Mouse (Mus musculus): Measurements from ENCODE around the gene Poglut1. TPM values are rescaled to one million over a fixed set of nuclear protein-coding genes. Genes with fewer than 3 reads are reported as not detected.

Gene Poglut1
- polyA plus RNA-seq, 1 experiment from 2014 or later: 75.5 TPM

DNA sequence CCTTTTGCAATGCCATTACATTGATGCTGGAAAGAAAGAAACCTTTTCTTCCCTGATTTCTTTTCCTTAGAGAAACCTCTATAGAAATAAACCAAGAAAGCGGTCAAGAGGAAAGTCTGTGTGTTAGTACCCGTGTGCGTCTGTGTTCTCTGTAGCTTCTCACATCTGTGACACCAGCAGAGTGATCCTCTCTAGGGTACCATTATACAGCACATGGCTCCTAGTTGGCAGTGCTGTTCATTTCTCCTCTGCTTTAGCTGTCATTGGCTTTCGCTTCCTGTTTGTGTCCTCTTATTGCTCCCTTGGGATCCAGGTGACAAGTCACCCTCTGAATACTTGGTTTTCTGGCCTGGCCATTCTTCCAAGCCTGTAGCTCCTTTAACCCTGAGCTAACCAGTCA is 37.5 kb upstream of the Poglut1 start:
- no peaks in the 10 kb centered on the region for H3K4me1 ChIP-seq (replicated peaks; ENCODE audit: control insufficient read depth, insufficient read depth, low read length)
- peaks cover 8% of the 10 kb centered on the region for H3K36me3 ChIP-seq (ENCODE audit: control insufficient read depth, insufficient read depth, low read length)
- H3K4me3 ChIP-seq (ENCODE audit: low read depth, low read length): no peak overlapping the region
- WGBS: 93% methylated on average over 4 of the region's 4 CpGs
- no peak overlapping the region for H3K9ac ChIP-seq (ENCODE audit: low read length)
- no peak overlapping the region for H3K4me2 ChIP-seq (ENCODE audit: low read depth, low read length, severe bottlenecking)
- no peaks in the 10 kb centered on the region for H3K27me3 ChIP-seq (ENCODE audit: control insufficient read depth, insufficient read depth, low read length)
- no peak for ATAC-seq (replicated peaks; ENCODE audit: low FRiP score)
- H3K9me3 ChIP-seq (ENCODE audit: control insufficient read depth, low read length): no peaks in the 10 kb centered on the region
- no peak for DNase-seq (ENCODE audit: low spot score)
- H3K27ac ChIP-seq (ENCODE audit: low read depth, low read length): no peak overlapping the region

- ATAC-seq (replicated peaks; ENCODE audit: low FRiP score) (no peak), DNase-seq (ENCODE audit: low spot score) (no peak)
- Histone ChIP-seq H3K9me3 (ENCODE audit: control insufficient read depth, low read length) (no peaks in the 10 kb centered on the region), H3K4me1 (replicated peaks; ENCODE audit: control insufficient read depth, insufficient read depth, low read length) (no peaks in the 10 kb centered on the region), H3K4me2 (ENCODE audit: low read depth, low read length, severe bottlenecking) (no peak overlapping the region), H3K36me3 (ENCODE audit: control insufficient read depth, insufficient read depth, low read length) (peaks cover 8% of the 10 kb centered on the region), H3K4me3 (ENCODE audit: low read depth, low read length) (no peak overlapping the region), H3K9ac (ENCODE audit: low read length) (no peak overlapping the region), H3K27ac (ENCODE audit: low read depth, low read length) (no peak overlapping the region), H3K27me3 (ENCODE audit: control insufficient read depth, insufficient read depth, low read length) (no peaks in the 10 kb centered on the region)
- WGBS: 96% methylated on average over 5 of the region's 5 CpGs
These were observed 37.1 kb upstream of the Poglut1 start for GRCm38 (mm10) chr16:38587163-38587562.

GRCm38 (mm10) chr16:38585186-38585585 is 35.1 kb upstream of the Poglut1 start:
- H3K27ac ChIP-seq (ENCODE audit: low read depth, low read length): no peak overlapping the region
- DNase-seq (ENCODE audit: low spot score) (no peak), ATAC-seq (replicated peaks; ENCODE audit: low FRiP score) (no peak)
- H3K9ac ChIP-seq (ENCODE audit: low read length): no peak overlapping the region
- peaks cover 8% of the 10 kb centered on the region for H3K36me3 ChIP-seq (ENCODE audit: control insufficient read depth, insufficient read depth, low read length)
- no peaks in the 10 kb centered on the region for H3K9me3 ChIP-seq (ENCODE audit: control insufficient read depth, low read length)
- H3K4me2 ChIP-seq (ENCODE audit: low read depth, low read length, severe bottlenecking): no peak overlapping the region
- H3K4me3 ChIP-seq (ENCODE audit: low read depth, low read length): no peak overlapping the region
- no peaks in the 10 kb centered on the region for H3K27me3 ChIP-seq (ENCODE audit: control insufficient read depth, insufficient read depth, low read length)
- H3K4me1 ChIP-seq (replicated peaks; ENCODE audit: control insufficient read depth, insufficient read depth, low read length): no peaks in the 10 kb centered on the region
- 95% methylated on average over 5 of the region's 5 CpGs for WGBS

- DNase-seq (ENCODE audit: low spot score) (no peak), ATAC-seq (replicated peaks; ENCODE audit: low FRiP score) (no peak)
- 86% methylated on average over 7 of the region's 7 CpGs for WGBS
- peaks cover 8% of the 10 kb centered on the region for H3K36me3 ChIP-seq (ENCODE audit: control insufficient read depth, insufficient read depth, low read length)
- no peak overlapping the region for H3K9ac ChIP-seq (ENCODE audit: low read length)
- no peak overlapping the region for H3K4me2 ChIP-seq (ENCODE audit: low read depth, low read length, severe bottlenecking)
- no peaks in the 10 kb centered on the region for H3K27me3 ChIP-seq (ENCODE audit: control insufficient read depth, insufficient read depth, low read length)
- H3K27ac ChIP-seq (ENCODE audit: low read depth, low read length): no peak overlapping the region
- H3K4me3 ChIP-seq (ENCODE audit: low read depth, low read length): no peak overlapping the region
- no peaks in the 10 kb centered on the region for H3K9me3 ChIP-seq (ENCODE audit: control insufficient read depth, low read length)
- no peaks in the 10 kb centered on the region for H3K4me1 ChIP-seq (replicated peaks; ENCODE audit: control insufficient read depth, insufficient read depth, low read length)
These were observed 34.7 kb upstream of the Poglut1 start for GRCm38 (mm10) chr16:38584761-38585160.

- H3K4me1 ChIP-seq (replicated peaks; ENCODE audit: control insufficient read depth, insufficient read depth, low read length): no peaks in the 10 kb centered on the region
- no peaks in the 10 kb centered on the region for H3K9me3 ChIP-seq (ENCODE audit: control insufficient read depth, low read length)
- ATAC-seq (replicated peaks; ENCODE audit: low FRiP score) (no peak), DNase-seq (ENCODE audit: low spot score) (no peak)
- H3K36me3 ChIP-seq (ENCODE audit: control insufficient read depth, insufficient read depth, low read length): peaks cover 7% of the 10 kb centered on the region; the same call in 1 of the 2 replicates
- H3K9ac ChIP-seq (ENCODE audit: low read length): no peak overlapping the region
- no peak overlapping the region for H3K27ac ChIP-seq (ENCODE audit: low read depth, low read length)
- no peaks in the 10 kb centered on the region for H3K27me3 ChIP-seq (ENCODE audit: control insufficient read depth, insufficient read depth, low read length)
- no peak overlapping the region for H3K4me3 ChIP-seq (ENCODE audit: low read depth, low read length)
- H3K4me2 ChIP-seq (ENCODE audit: low read depth, low read length, severe bottlenecking): no peak overlapping the region
- WGBS: 95% methylated on average over 3 of the region's 3 CpGs
These were observed 21.4 kb upstream of the Poglut1 start for GRCm38 (mm10) chr16:38571481-38571880.

- Histone ChIP-seq H3K4me3 (ENCODE audit: low read depth, low read length) (no peak overlapping the region), H3K4me1 (replicated peaks; ENCODE audit: control insufficient read depth, insufficient read depth, low read length) (no peaks in the 10 kb centered on the region; the same call in 1 of the 2 replicates), H3K27me3 (ENCODE audit: control insufficient read depth, insufficient read depth, low read length) (no peaks in the 10 kb centered on the region), H3K27ac (ENCODE audit: low read depth, low read length) (no peak overlapping the region), H3K9ac (ENCODE audit: low read length) (no peak overlapping the region), H3K9me3 (ENCODE audit: control insufficient read depth, low read length) (no peaks in the 10 kb centered on the region), H3K36me3 (ENCODE audit: control insufficient read depth, insufficient read depth, low read length) (peaks cover 4% of the 10 kb centered on the region; the same call in 1 of the 2 replicates), H3K4me2 (ENCODE audit: low read depth, low read length, severe bottlenecking) (no peak overlapping the region)
- ATAC-seq (replicated peaks; ENCODE audit: low FRiP score) (no peak), DNase-seq (ENCODE audit: low spot score) (no peak)
- 96% methylated on average over 5 of the region's 5 CpGs for WGBS
These were observed 18.1 kb upstream of the Poglut1 start for GRCm38 (mm10) chr16:38568192-38568591.

DNA sequence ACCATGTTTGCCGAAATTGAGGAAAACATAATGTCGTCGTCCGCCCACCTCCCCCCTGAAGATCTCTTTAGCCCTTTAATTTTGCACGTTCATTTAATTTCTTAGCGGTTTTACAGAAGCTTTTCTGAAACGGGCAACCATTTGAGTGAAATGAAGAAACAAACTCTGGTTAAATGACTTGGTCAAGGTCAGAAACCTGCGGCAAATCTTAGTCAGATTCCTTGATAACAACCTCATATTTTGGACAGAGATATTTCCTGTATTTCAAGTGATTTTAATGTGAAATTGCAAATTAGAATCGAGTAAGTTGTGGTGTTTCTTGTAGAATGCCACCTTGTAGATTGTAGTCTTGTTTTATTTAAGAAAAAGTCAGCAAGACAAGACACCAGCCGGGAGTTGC is 13.5 kb upstream of the Poglut1 start:
- ATAC-seq (replicated peaks; ENCODE audit: low FRiP score): no peak
- Histone ChIP-seq H3K4me2 (ENCODE audit: low read depth, low read length, severe bottlenecking) (peak overlapping the region; percentile 57), H3K9me3 (ENCODE audit: control insufficient read depth, low read length) (no peaks in the 10 kb centered on the region), H3K27ac (ENCODE audit: low read depth, low read length) (no peak overlapping the region), H3K4me3 (ENCODE audit: low read depth, low read length) (peak overlapping the region; percentile 75), H3K36me3 (ENCODE audit: control insufficient read depth, insufficient read depth, low read length) (peaks cover 2% of the 10 kb centered on the region; the same call in 1 of the 2 replicates), H3K4me1 (replicated peaks; ENCODE audit: control insufficient read depth, insufficient read depth, low read length) (no peaks in the 10 kb centered on the region; the same call in 1 of the 2 replicates), H3K27me3 (ENCODE audit: control insufficient read depth, insufficient read depth, low read length) (no peaks in the 10 kb centered on the region), H3K9ac (ENCODE audit: low read length) (peak overlapping the region; percentile 72; the same call in 1 of the 2 replicates)
- 44% methylated on average over 10 of the region's 10 CpGs for WGBS
- DNase-seq (ENCODE audit: low spot score): no peak

DNA sequence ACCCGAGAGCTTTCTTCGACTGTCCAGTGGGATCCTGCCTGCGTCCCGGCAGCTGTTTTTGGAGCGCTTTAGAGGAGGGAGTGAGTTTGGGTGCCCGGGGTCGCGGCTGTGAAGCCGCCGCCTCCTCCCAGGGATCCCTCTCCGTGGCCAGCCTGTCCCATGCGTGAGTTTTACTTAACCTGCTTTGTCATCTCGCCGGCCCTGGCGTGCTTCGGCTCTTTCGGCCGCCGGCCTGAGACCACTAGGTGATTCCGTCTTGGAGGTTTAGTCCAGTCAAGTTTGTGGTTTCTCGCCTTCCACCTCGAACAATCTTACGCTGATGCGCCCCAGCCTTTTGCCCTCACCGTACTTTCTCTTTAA is 12.9 kb upstream of the Poglut1 start:
- DNase-seq (ENCODE audit: low spot score) (no peak), ATAC-seq (replicated peaks; ENCODE audit: low FRiP score) (peak; percentile 80; the same call in 1 of the 2 replicates)
- peak overlapping the region; percentile 72 for H3K9ac ChIP-seq (ENCODE audit: low read length)
- no peaks in the 10 kb centered on the region for H3K27me3 ChIP-seq (ENCODE audit: control insufficient read depth, insufficient read depth, low read length)
- H3K4me3 ChIP-seq (ENCODE audit: low read depth, low read length): peak overlapping the region; percentile 75
- H3K4me2 ChIP-seq (ENCODE audit: low read depth, low read length, severe bottlenecking): peak overlapping the region; percentile 57
- H3K4me1 ChIP-seq (replicated peaks; ENCODE audit: control insufficient read depth, insufficient read depth, low read length): no peaks in the 10 kb centered on the region; the same call in 1 of the 2 replicates
- no peaks in the 10 kb centered on the region for H3K9me3 ChIP-seq (ENCODE audit: control insufficient read depth, low read length)
- under 1% methylated on average over 25 of the region's 25 CpGs for WGBS
- peak overlapping the region; percentile 20; the same call in 1 of the 2 replicates for H3K27ac ChIP-seq (ENCODE audit: low read depth, low read length)
- peaks cover 2% of the 10 kb centered on the region; the same call in 1 of the 2 replicates for H3K36me3 ChIP-seq (ENCODE audit: control insufficient read depth, insufficient read depth, low read length)
